Mouse (Mus musculus): ENCODE results near the gene Maff. TPM values are rescaled to one million over a fixed set of nuclear protein-coding genes. Genes with fewer than 3 reads are reported as not detected.

Gene Maff
- total and polyA plus RNA-seq, 3 experiments, result 9.2 to 15.4 (median 10.5) TPM

DNA sequence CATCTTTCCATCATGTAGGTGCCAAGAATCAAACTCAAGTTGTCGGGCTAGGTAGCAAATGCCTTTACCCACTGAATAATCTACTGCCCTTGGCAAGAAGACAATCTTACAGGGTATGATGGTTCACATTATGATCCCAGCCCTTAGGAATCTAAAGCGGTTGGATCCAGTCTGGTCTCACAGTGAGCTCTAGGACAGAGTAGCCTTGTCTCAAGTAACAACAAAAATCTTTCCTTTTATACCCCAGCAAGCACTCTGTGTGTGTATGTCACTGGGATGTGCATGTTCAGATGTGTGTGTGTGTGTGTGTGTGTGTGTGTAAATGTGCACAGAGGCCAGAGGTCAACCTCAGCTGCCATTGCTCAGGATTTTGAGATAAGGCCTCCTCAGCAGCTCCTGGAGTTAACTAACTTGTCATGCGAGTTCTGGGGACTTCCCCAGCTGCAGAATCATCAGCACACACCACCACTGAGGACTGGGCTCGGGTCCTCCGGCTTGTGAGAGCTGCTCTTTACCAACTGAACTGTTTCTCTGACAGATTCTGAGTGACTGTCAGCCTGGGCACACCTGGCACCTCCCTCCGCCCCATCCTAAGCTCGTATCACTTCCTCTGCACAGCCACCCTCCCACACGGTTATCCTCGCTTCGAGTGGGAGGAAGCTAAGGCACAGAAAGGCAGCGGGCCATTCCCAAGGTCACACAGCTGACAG lies 24.0 kb upstream of the Maff start (continued):
- TF ChIP-seq CHD1 (IDR thresholded peaks at IDR 0.05; ENCODE audit: low read depth, low read length), result 0 out of 2 replicates have a peak, but pooled peaks have one; percentile 27

DNA sequence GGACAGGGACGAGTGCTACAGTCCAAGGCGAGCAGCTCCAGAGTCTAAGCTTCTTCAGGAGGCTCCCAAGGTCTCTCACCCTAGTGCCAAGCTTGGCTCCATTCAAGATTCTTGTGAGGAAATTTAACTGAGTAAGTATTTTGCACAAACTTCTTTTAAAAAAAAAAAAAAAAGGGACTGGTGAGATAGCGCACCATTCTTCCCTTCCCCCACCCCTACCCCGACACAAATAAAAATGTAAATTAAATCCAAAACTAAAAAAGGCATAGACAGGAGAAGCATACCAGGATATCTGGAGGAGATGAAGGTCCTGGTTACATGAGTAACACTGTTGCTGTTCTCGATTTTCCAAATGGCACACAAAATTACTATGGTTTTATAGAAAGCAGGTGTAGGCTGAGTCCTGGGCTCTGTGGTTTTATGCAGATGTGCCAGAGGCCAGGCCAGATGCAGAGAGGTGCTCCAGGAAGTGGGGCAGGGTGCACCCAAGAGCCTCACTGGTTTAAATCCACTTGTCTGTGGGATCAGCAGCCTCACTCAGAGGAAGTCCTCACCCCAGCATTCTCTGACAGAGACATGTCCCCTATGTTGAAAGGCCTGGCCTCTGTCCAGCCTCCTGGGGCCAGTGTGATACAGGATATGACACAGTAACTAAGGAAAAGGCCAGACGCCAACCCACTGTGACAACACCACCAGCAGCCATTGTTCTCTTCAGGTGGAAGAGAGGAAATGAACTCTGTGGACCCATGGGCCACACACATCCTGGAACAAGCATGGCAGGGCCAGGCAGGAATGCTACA lies 23.2 kb upstream of the Maff start:
- Histone ChIP-seq H3K4me1 (ENCODE audit: control insufficient read depth in 1 of 2, insufficient read depth in 2 of 2) (peaks cover 25 to 69% of the 10 kb centered on the region in 2 experiments), H3K36me3 (replicated peaks in 1 of 2; ENCODE audit: control insufficient read depth in 1 of 2, insufficient read depth in 1 of 2, low read length in 1 of 2) (peaks cover 16 to 25% of the 10 kb centered on the region in 2 experiments), H3K4me2 (ENCODE audit: insufficient read depth, low read depth, poor library complexity, severe bottlenecking) (peak overlapping the region; percentile 77), H3K9ac (ENCODE audit: insufficient read depth, low read depth) (peak overlapping the region; percentile 32), H3K4me3 (replicated peaks in 1 of 3; ENCODE audit: low read depth in 2 of 3, low read length in 2 of 3, poor library complexity in 1 of 3) (peak overlapping the region; percentile 39 to 50 (median 40)), H3K27ac (ENCODE audit: insufficient read depth, low read depth) (peak overlapping the region; percentile 97), H3K27me3 (replicated peaks) (no peaks in the 10 kb centered on the region), H3K9me3 (replicated peaks; ENCODE audit: low read length) (no peaks in the 10 kb centered on the region), H3K79me2 (replicated peaks; ENCODE audit: control insufficient read depth, extremely low read depth, insufficient read depth, poor library complexity, severe bottlenecking) (peaks cover 30% of the 10 kb centered on the region)
- TF ChIP-seq HCFC1 (IDR thresholded peaks at IDR 0.05; ENCODE audit: low read depth, low read length) (peak; percentile 42; the same call in 1 of the 2 replicates), CHD1 (IDR thresholded peaks at IDR 0.05; ENCODE audit: low read depth, low read length) (peak; percentile 3; the same call in 1 of the 2 replicates), IRF4 (IDR thresholded peaks at IDR 0.05; ENCODE audit: low read depth, low read length) (no peak; the same call in 1 of the 2 replicates), CHD2 (IDR thresholded peaks at IDR 0.05; ENCODE audit: low read length) (peak; percentile 62; the same call in 1 of the 2 replicates), UBTF (IDR thresholded peaks at IDR 0.05; ENCODE audit: low read depth, low read length) (no peak), ZMIZ1 (IDR thresholded peaks at IDR 0.05; ENCODE audit: low read depth, low read length) (peak; percentile 25; the same call in 1 of the 2 replicates), MAZ (IDR thresholded peaks at IDR 0.05; ENCODE audit: low read depth, low read length) (peak; percentile 54; the same call in 1 of the 2 replicates), ELF1 (IDR thresholded peaks at IDR 0.05; ENCODE audit: low read depth, low read length) (peak; percentile 91), GABPA (IDR thresholded peaks at IDR 0.05; ENCODE audit: insufficient replicate concordance, low read depth, low read length) (no peak), ZNF384 (IDR thresholded peaks at IDR 0.05; ENCODE audit: low read depth, low read length) (peak; percentile 88), BHLHE40 (IDR thresholded peaks at IDR 0.05; ENCODE audit: low read depth, low read length) (peak; percentile 68), SIN3A (IDR thresholded peaks at IDR 0.05; ENCODE audit: low read length) (peak; percentile 59; the same call in 1 of the 2 replicates), MXI1 (IDR thresholded peaks at IDR 0.05; ENCODE audit: low read depth, low read length) (peak; percentile 14; the same call in 1 of the 2 replicates), EP300 (IDR thresholded peaks at IDR 0.05; ENCODE audit: low read length) (peak; percentile 79), MAX (IDR thresholded peaks at IDR 0.05; ENCODE audit: low read length) (no peak; the same call in 1 of the 2 replicates), RCOR1 (conservative IDR thresholded peaks at IDR 0.05; ENCODE audit: low read depth, low read length) (peak; percentile 55; the same call in 1 of the 2 replicates), MEF2A (IDR thresholded peaks at IDR 0.05; ENCODE audit: borderline replicate concordance, low read depth, low read length) (peak; percentile 78), USF1 (IDR thresholded peaks at IDR 0.05; ENCODE audit: low read depth, low read length) (no peak), ETS1 (conservative IDR thresholded peaks at IDR 0.05; ENCODE audit: low read depth, low read length) (peak; percentile 89), POLR2A (IDR thresholded peaks at IDR 0.05; ENCODE audit: low read depth, low read length) (peak; percentile 68), USF2 (conservative IDR thresholded peaks at IDR 0.05; ENCODE audit: low read depth, low read length) (no peak), JUND (conservative IDR thresholded peaks at IDR 0.05; ENCODE audit: low read depth, low read length) (0 out of 2 replicates have a peak, but pooled peaks have one; percentile 30), NRF1 (IDR thresholded peaks at IDR 0.05; ENCODE audit: low read depth, low read length) (no peak; the same call in 1 of the 2 replicates), TCF12 (IDR thresholded peaks at IDR 0.05; ENCODE audit: low read depth, low read length) (peak; percentile 94), MYC (IDR thresholded peaks at IDR 0.05; ENCODE audit: low read depth, low read length) (peak; percentile 75), NELFE (IDR thresholded peaks at IDR 0.05; ENCODE audit: low read depth, low read length) (0 out of 2 replicates have a peak, but pooled peaks have one; percentile 43), TBP (conservative IDR thresholded peaks at IDR 0.05; ENCODE audit: low read depth, low read length) (peak; percentile 69; the same call in 1 of the 2 replicates), MAFK (IDR thresholded peaks at IDR 0.05; ENCODE audit: insufficient replicate concordance, low read length) (peak; percentile 63; the same call in 1 of the 2 replicates), CTCF (conservative IDR thresholded peaks at IDR 0.05 in 1 of 2, IDR thresholded peaks at IDR 0.05 in 1 of 2; ENCODE audit: low read depth in 2 of 2, low read length in 2 of 2) (peak in 1 of 2 experiments; percentile 14; a peak in 1 of 4 replicates), ZC3H11A (IDR thresholded peaks at IDR 0.05; ENCODE audit: low read depth, low read length) (no peak), KAT2A (IDR thresholded peaks at IDR 0.05; ENCODE audit: insufficient replicate concordance, low read length) (0 out of 2 replicates have a peak, but pooled peaks have one; percentile 39)
- DNase-seq (ENCODE audit: extremely low read depth), result peak; percentile 87
- dilution Hi-C loops (cut with MboI; ENCODE audit: extremely low pct_ligation_motif_present, extremely low pct_unique_long_range_greater_than_20kb, low sequenced_read_pairs) (no loop called here), in situ Hi-C loops (cut with MboI; ENCODE audit: low pct_ligation_motif_present, low pct_unique_long_range_greater_than_20kb, low sequenced_read_pairs) (loop anchor here (5.0 kb wide), 1 partner anchor 36 kb away; the partner anchor contains the start of gene Baiap2l2)
